Mouse (Mus musculus): ENCODE measurements around the gene Jakmip3.

GRCm38 (mm10) chr7:139002692-139003091 is 62.2 kb downstream of the Jakmip3 start:
- TF ChIP-seq TAL1 (IDR thresholded peaks at IDR 0.05; ENCODE audit: low read length) = no peak
- TF ChIP-seq GATA1 (IDR thresholded peaks at IDR 0.05; ENCODE audit: low read length) = no peak
